Mouse (Mus musculus) heart, adult 2 months (tissue): Measurements from ENCODE around the gene Grb14. TPM values are rescaled to one million over a fixed set of nuclear protein-coding genes. Genes with fewer than 3 reads are reported as not detected.

Experiments
- DNase-seq, 2 experiments: peaks; one replicate each; pipeline ENCODE4 v3.0.0; 2021
- H3K27ac ChIP-seq: fragments of 200-600 bp; 2 replicates; pipeline ENCODE4 v1.8.1; 2022
- H3K27me3 ChIP-seq: fragments of 200-500 bp; 2 replicates; pipeline ENCODE4 v1.6.1; 2012; ENCODE audit warnings: mild to moderate bottlenecking, low read length, inconsistent platforms, mixed read lengths; ENCODE audit not compliant: control insufficient read depth, insufficient read depth
- H3K36me3 ChIP-seq: fragments of 200-500 bp; 2 replicates; pipeline ENCODE4 v1.6.1; 2012; ENCODE audit warnings: low read length, inconsistent platforms; ENCODE audit not compliant: control insufficient read depth, insufficient read depth
- H3K4me1 ChIP-seq: fragments of 200-500 bp; 2 replicates; pipeline ENCODE4 v1.6.1; 2011; ENCODE audit warnings: low read length; ENCODE audit not compliant: control insufficient read depth, insufficient read depth
- H3K4me3 ChIP-seq: fragments of 200-600 bp; 2 replicates; pipeline ENCODE4 v1.8.1; 2022
- H3K79me2 ChIP-seq: fragments of 200-500 bp; replicated peaks from 2 replicates; pipeline ENCODE4 v1.6.1; 2012; ENCODE audit warnings: mild to moderate bottlenecking, inconsistent platforms, low read length, moderate library complexity, mixed read lengths; ENCODE audit not compliant: control insufficient read depth, insufficient read depth
- H3K9ac ChIP-seq: fragments of 200-500 bp; 2 replicates; pipeline ENCODE4 v1.6.1; 2012; ENCODE audit warnings: low read depth, mild to moderate bottlenecking, control low read depth, inconsistent platforms, low read length, mixed read lengths
- CTCF ChIP-seq: fragments of 200-600 bp; IDR thresholded peaks from 2 replicates; pipeline ENCODE4 v1.8.1; 2022; ENCODE audit warnings: antibody characterized with exemption, mild to moderate bottlenecking, moderate library complexity
- EP300 ChIP-seq: fragments of 200-500 bp; IDR thresholded peaks from 2 replicates; pipeline ENCODE4 v1.6.1; 2011; ENCODE audit warnings: low read depth, low read length, control low read depth; ENCODE audit not compliant: insufficient read depth
- POLR2A ChIP-seq: fragments of 200-500 bp; IDR thresholded peaks from 2 replicates; pipeline ENCODE4 v1.6.1; 2011; ENCODE audit warnings: mild to moderate bottlenecking, low read depth, low read length, control low read depth; ENCODE audit not compliant: insufficient read depth
- WGBS: fragments of 180-500 bp; shearing (Covaris S2); methylation state at CpG from one replicate; pipeline ENCODE4 v1.1.7; 2018; 5-methylcytosine and 5-hydroxymethylcytosine counted together
- intact Hi-C: fragments of 180-260 bp; cut with DNase I; formaldehyde crosslinking; loops from one replicate; pipeline ENCODE4 v1.15.1; 2025
- polyA plus RNA-seq: library from polyadenylated mRNA; depleted of rRNA; stranded (reverse); fragments of >200 nt; gene quantifications from 2 replicates; pipeline ENCODE4 v1.2.3, GENCODE M21; 2012
- total RNA-seq, 2 experiments: library from RNA; stranded (reverse); gene quantifications; 2 replicates each; pipeline ENCODE4 v1.2.3; 2021

Grb14 gene
- total and polyA plus RNA-seq, 3 experiments, result 71.1 to 208 (median 191) TPM

DNA sequence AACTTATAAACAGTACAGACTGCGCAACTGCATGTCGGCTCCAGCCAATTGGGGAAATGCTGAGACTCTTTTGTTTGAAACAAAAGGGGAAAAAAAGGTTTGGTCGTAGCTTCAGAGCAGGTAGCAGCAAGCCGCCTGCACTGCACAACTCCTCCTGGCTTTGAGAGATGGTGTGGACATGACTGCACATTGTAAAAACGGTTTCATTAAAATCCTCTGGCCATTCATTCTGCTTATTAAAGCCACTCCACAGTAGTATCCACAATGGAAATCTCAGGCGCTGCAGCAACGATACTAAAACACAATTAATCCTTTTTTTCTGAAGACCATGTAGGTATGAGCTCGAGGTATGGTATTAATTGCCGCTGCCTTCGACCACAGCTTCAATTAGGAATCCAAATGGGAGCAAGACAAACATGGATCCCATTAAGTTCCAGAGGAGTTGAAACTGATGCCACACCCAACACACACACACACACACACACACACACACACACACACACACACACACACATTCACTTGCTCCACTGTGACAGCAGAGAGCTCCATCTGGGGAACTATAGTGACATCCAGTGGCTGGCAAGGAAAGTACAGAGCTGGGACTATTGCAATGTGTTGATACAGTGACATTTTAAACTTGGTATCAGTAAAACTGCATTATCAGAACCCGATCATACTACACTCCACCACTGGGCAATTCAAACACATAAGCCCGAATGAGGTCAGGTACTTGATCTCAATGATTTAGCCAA is 76.2 kb downstream of the Grb14 start:
- no peak for DNase-seq
- Histone ChIP-seq H3K4me3 (no peak overlapping the region), H3K27me3 (no peaks in the 10 kb centered on the region), H3K4me1 (no peaks in the 10 kb centered on the region), H3K79me2 (no peaks in the 10 kb centered on the region; the same call in 1 of the 2 replicates), H3K27ac (no peak overlapping the region), H3K36me3 (no peaks in the 10 kb centered on the region), H3K9ac (no peak overlapping the region)
- whole genome bisulfite sequencing, result 81% methylated on average over 12 of the region's 12 CpGs
- intact Hi-C loops, result no loop called here
- TF ChIP-seq EP300, result 0 out of 2 replicates have a peak, but pooled peaks have one; percentile 32
- peak; percentile 57 for TF ChIP-seq CTCF
- no peak for TF ChIP-seq POLR2A

DNA sequence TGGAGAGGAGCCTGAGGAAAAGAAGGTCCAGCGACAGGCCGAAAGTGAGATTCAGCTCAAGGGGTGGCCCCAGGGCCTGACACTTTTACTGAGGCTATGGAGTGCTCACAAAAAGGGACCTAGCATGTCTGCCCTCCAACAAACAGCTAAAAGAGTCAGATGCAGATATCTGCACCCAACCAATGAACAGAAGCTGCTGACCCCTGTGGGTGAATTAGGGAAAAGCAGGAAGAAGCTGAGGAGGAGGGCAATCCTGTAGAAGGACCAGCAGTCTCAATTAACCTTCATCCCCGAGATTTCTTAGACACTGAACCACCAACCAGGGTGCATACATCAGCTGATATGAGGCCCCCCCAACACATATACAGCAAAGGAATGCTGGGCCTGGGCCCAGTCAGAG is 77.3 kb downstream of the Grb14 start:
- DNase-seq, result no peak
- no peaks in the 10 kb centered on the region for H3K4me1 ChIP-seq
- no peaks in the 10 kb centered on the region for H3K27me3 ChIP-seq
- no peak overlapping the region for H3K9ac ChIP-seq
- H3K4me3 ChIP-seq, result no peak overlapping the region
- H3K27ac ChIP-seq, result no peak overlapping the region
- TF ChIP-seq POLR2A (no peak), EP300 (no peak), CTCF (peak; percentile 9; the same call in 1 of the 2 replicates)
- intact Hi-C loops, result no loop called here
- no peaks in the 10 kb centered on the region for H3K36me3 ChIP-seq
- no peaks in the 10 kb centered on the region; the same call in 1 of the 2 replicates for H3K79me2 ChIP-seq
- 74% methylated on average over 3 of the region's 3 CpGs for WGBS

DNA sequence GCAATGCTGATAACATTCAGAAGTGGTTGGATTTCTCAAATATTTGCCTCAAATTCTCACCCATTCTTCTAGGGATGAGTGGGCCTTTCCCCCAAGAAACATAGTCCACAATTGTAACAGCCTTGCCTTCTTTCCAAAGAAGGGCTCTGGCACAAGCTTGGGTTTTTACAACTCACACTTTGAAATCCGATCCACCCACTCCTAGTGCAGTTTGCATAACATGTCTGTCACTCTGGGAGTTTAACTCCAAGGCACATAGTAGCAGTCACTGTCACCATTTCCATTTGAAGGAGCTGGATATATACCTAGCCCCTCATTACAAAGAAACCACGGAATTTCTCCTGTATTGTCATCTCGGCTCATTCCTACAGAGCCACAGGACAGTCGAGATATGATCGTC is 103.9 kb downstream of the Grb14 start:
- 38% methylated on average over 5 of the region's 5 CpGs for WGBS
- H3K4me3 ChIP-seq, result no peak overlapping the region

DNA sequence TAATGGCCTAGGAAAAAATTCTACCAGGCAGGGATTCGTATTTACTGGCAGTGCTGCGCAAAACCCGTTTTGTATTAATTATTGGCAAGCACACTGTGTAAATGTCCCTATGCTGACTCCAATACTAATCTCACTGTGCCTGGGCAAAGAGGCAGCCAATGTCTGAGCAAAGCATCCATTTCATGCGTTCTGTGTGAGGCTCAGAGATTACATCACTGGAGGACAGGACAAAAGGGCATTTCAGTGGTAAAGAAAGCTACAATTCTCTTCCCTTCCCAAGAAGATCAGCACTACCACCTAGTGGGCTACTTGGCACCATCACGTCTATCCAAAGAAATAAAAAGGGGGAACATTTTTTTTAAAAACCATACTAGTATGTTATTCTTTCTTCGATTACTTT is 109.3 kb downstream of the Grb14 start:
- no peak for DNase-seq
- Histone ChIP-seq H3K4me1 (no peaks in the 10 kb centered on the region), H3K4me3 (no peak overlapping the region), H3K27me3 (no peaks in the 10 kb centered on the region), H3K36me3 (peaks cover 1% of the 10 kb centered on the region), H3K79me2 (no peaks in the 10 kb centered on the region), H3K27ac (no peak overlapping the region), H3K9ac (no peak overlapping the region)
- TF ChIP-seq EP300 (no peak), POLR2A (no peak), CTCF (peak; percentile 32; the same call in 1 of the 2 replicates)
- 54% methylated on average over 6 of the region's 6 CpGs for WGBS
- intact Hi-C loops, result no loop called here

More for the DNA sequence above, 103.9 kb downstream of the Grb14 start:
- intact Hi-C loops, result no loop called here
- H3K9ac ChIP-seq, result no peak overlapping the region
- peak overlapping the region; percentile 26 for H3K27ac ChIP-seq
- no peak for DNase-seq
- H3K4me1 ChIP-seq, result peaks cover 3% of the 10 kb centered on the region
- H3K36me3 ChIP-seq, result peaks cover 12% of the 10 kb centered on the region
- no peaks in the 10 kb centered on the region for H3K79me2 ChIP-seq
- TF ChIP-seq CTCF (no peak), EP300 (no peak), POLR2A (no peak)
- H3K27me3 ChIP-seq, result no peaks in the 10 kb centered on the region

- Histone ChIP-seq H3K4me1 (no peaks in the 10 kb centered on the region), H3K36me3 (no peaks in the 10 kb centered on the region), H3K27ac (no peak overlapping the region), H3K27me3 (no peaks in the 10 kb centered on the region), H3K9ac (no peak overlapping the region), H3K79me2 (no peaks in the 10 kb centered on the region), H3K4me3 (no peak overlapping the region)
- no peak for TF ChIP-seq EP300
- TF ChIP-seq CTCF, result peak; percentile 37
- no peak for DNase-seq
- intact Hi-C loops, result no loop called here
- 80% methylated on average over 5 of the region's 5 CpGs for WGBS
Measured at GRCm38 (mm10) chr2:64904877-64905276, 119.9 kb downstream of the Grb14 start.

- Histone ChIP-seq H3K27ac (no peak overlapping the region), H3K27me3 (no peaks in the 10 kb centered on the region), H3K36me3 (no peaks in the 10 kb centered on the region), H3K79me2 (no peaks in the 10 kb centered on the region), H3K4me3 (no peak overlapping the region), H3K4me1 (no peaks in the 10 kb centered on the region), H3K9ac (no peak overlapping the region)
- intact Hi-C loops, result no loop called here
- DNase-seq, result no peak
- 84% methylated on average over 5 of the region's 5 CpGs for WGBS
- TF ChIP-seq EP300 (no peak), POLR2A (no peak), CTCF (no peak)
Measured at GRCm38 (mm10) chr2:64897844-64898243, 126.9 kb downstream of the Grb14 start.
